Mouse (Mus musculus) hindbrain, embryonic 16.5 days (tissue): ENCODE measurements around the gene Prpf18. TPM values are rescaled to one million over a fixed set of nuclear protein-coding genes. Genes with fewer than 3 reads are reported as not detected.
A peak's percentile ranks its signal among the peaks of the same experiment; 100 is the strongest.
"Not testable (repeated sequence)": the region's sequence is repeated elsewhere in the genome, so short reads cannot be mapped to it uniquely, and the experiment has no call there.

Experiments
- ATAC-seq: fragments of 200-750 bp; cut with Nextera tagmentation; 2 replicates; pipeline ENCODE4 v1.8.0; 2017; ENCODE audit warnings: moderate TSS enrichment, moderate library complexity
- H3K27ac ChIP-seq: fragments of 300-500 bp; sonication (generic); 2 replicates; pipeline ENCODE4 v1.5.1; 2014; ENCODE audit warnings: low read depth, mild to moderate bottlenecking, control low read depth, low read length, moderate library complexity
- H3K27me3 ChIP-seq: fragments of 300-500 bp; sonication (generic); replicated peaks from 2 replicates; pipeline ENCODE4 v1.6.1; 2014; ENCODE audit warnings: low read length; ENCODE audit not compliant: control insufficient read depth, insufficient read depth
- H3K36me3 ChIP-seq: fragments of 300-500 bp; sonication (generic); 2 replicates; pipeline ENCODE4 v1.6.1; 2014; ENCODE audit warnings: mild to moderate bottlenecking, low read length, moderate library complexity, mixed read lengths; ENCODE audit not compliant: control insufficient read depth, insufficient read depth
- H3K4me1 ChIP-seq: fragments of 300-500 bp; sonication (generic); 2 replicates; pipeline ENCODE4 v1.6.1; 2014; ENCODE audit warnings: low read depth, low read length; ENCODE audit not compliant: control insufficient read depth, insufficient read depth
- H3K4me2 ChIP-seq: fragments of 300-500 bp; sonication (generic); 2 replicates; pipeline ENCODE4 v1.6.1; 2014; ENCODE audit warnings: mild to moderate bottlenecking, low read length, control low read depth, moderate library complexity
- H3K4me3 ChIP-seq: fragments of 300-500 bp; sonication (generic); 2 replicates; pipeline ENCODE4 v1.5.1; 2014; ENCODE audit warnings: mild to moderate bottlenecking, low read length, control low read depth, moderate library complexity
- H3K9ac ChIP-seq: fragments of 300-500 bp; sonication (generic); 2 replicates; pipeline ENCODE4 v1.6.1; 2014; ENCODE audit warnings: low read depth, mild to moderate bottlenecking, control low read depth, low read length, moderate library complexity
- H3K9me3 ChIP-seq: fragments of 300-500 bp; sonication (generic); 2 replicates; pipeline ENCODE4 v1.6.1; 2014; ENCODE audit warnings: mild to moderate bottlenecking, low read length, moderate library complexity; ENCODE audit not compliant: control insufficient read depth
- WGBS: fragments of 180-500 bp; shearing (Covaris S2); extraction: QIAGEN DNeasy Blood & Tissue Kit; methylation state at CpG from one replicate; pipeline ENCODE4 v1.1.7; 2014; 5-methylcytosine and 5-hydroxymethylcytosine counted together
- polyA plus RNA-seq: library from polyadenylated mRNA; unstranded; fragments of >200 nt; fragmentation: Nextera tagmentation; extraction: Ambion mirVana; gene quantifications from 2 replicates; pipeline ENCODE4 v1.2.1, GENCODE M21; 2015

The Prpf18 gene
- polyA plus RNA-seq, 1 experiment from 2014 or later: 37.6 TPM

DNA sequence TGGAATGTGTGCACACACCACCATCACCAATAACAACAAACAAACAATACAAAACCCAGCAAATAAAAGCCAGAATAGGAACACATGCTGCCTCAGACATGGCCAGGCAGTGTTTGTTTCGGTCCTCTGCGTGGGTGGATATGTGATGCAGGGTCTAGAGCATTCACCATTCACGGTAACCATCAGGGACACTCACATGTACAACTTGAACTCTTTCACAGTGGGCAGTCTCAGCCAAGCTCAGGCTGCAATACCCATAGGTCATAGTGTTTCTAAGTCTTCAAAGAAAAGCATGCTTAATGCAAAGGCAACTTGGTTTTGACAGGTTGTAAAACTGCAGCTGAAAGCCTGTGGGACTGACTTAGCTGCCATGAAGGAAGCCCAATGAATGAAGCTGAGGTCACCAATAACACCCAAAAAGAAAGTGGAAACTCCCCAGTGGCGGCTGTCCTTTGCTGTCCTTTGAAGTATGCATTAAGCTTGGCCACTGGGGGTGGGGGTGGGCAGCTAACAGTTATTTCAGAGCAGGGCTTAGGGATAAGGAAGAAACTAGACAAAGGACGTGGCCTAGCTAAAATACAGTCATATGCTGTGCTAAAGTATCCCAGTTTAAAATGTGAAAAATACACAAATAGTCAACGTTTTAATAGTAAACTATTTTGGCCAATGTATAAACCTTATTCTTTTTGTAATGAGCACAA lies 31.9 kb downstream of the Prpf18 start:
- H3K27me3 ChIP-seq: no peaks in the 10 kb centered on the region
- H3K9me3 ChIP-seq: no peaks in the 10 kb centered on the region
- no peaks in the 10 kb centered on the region for H3K4me1 ChIP-seq
- H3K27ac ChIP-seq: no peak overlapping the region
- no peak overlapping the region for H3K4me2 ChIP-seq
- 66% methylated on average over 6 of the region's 6 CpGs for WGBS
- no peak overlapping the region for H3K4me3 ChIP-seq
- ATAC-seq: no peak
- H3K9ac ChIP-seq: no peak overlapping the region
- peaks cover 9% of the 10 kb centered on the region; the same call in 1 of the 2 replicates for H3K36me3 ChIP-seq

DNA sequence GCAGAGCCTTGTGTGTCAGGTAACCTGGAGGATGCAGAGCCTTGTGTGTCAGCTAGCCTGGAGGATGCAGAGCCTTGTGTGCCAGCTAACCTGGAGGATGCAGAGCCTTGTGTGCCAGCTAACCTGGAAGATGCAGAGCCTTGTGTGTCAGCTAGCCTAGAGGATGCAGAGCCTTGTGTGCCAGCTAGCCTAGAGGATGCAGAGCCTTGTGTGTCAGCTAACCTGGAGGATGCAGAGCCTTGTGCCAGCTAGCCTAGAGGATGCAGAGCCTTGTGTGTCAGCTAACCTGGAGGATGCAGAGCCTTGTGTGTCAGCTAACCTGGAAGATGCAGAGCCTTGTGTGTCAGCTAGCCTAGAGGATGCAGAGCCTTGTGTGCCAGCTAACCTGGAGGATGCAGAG lies 32.8 kb downstream of the Prpf18 start:
- not testable (repeated sequence) for H3K4me3 ChIP-seq, H3K9me3 ChIP-seq, H3K4me2 ChIP-seq, H3K27me3 ChIP-seq, H3K36me3 ChIP-seq, H3K4me1 ChIP-seq, ATAC-seq, H3K9ac ChIP-seq, H3K27ac ChIP-seq

GRCm38 (mm10) chr2:4616995-4617394 lies 34.9 kb downstream of the Prpf18 start:
- no peaks in the 10 kb centered on the region for H3K27me3 ChIP-seq
- no peaks in the 10 kb centered on the region for H3K4me1 ChIP-seq
- H3K4me3 ChIP-seq: no peak overlapping the region
- H3K36me3 ChIP-seq: peaks cover 14% of the 10 kb centered on the region
- H3K9me3 ChIP-seq: no peaks in the 10 kb centered on the region
- ATAC-seq: no peak
- no peak overlapping the region for H3K4me2 ChIP-seq
- H3K27ac ChIP-seq: no peak overlapping the region
- H3K9ac ChIP-seq: no peak overlapping the region
- 91% methylated on average over 4 of the region's 4 CpGs for WGBS

DNA sequence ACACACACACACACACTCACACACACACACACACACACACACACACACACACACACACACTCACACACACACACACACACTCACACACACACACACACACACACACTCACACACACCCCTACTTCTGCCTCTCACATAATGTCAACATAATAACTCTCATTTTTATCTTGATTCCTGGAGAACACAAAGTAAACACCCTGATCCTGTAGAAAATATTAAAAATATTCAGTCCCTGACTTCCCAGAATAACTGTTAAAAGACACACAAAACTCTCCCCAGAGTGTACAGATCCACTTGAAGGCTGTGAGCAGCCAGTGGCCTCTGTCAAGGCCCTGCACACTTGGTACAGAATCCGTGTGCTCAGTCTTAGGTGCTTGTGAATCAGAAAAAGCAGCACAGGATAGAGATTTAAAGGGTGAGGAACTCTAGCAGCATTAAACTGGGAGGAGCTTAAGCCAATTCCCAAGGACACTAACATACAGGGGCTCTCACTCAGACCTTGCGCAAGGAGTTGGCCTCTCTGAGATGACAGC lies 36.8 kb downstream of the Prpf18 start:
- H3K36me3 ChIP-seq: peaks cover 31% of the 10 kb centered on the region
- H3K9me3 ChIP-seq: no peaks in the 10 kb centered on the region
- no peaks in the 10 kb centered on the region for H3K27me3 ChIP-seq
- ATAC-seq: no peak
- H3K4me3 ChIP-seq: no peak overlapping the region
- no peak overlapping the region for H3K9ac ChIP-seq
- no peak overlapping the region for H3K4me2 ChIP-seq
- 93% methylated on average over 2 of the region's 2 CpGs for WGBS
- H3K4me1 ChIP-seq: no peaks in the 10 kb centered on the region
- no peak overlapping the region for H3K27ac ChIP-seq

- not testable (repeated sequence) for H3K9ac ChIP-seq, H3K27me3 ChIP-seq, H3K4me1 ChIP-seq, H3K27ac ChIP-seq, H3K9me3 ChIP-seq, H3K4me3 ChIP-seq, H3K4me2 ChIP-seq
- ATAC-seq: peak; percentile 35; the same call in 1 of the 2 replicates
- 53% methylated on average over 6 of the region's 6 CpGs for WGBS
- H3K36me3 ChIP-seq: peaks cover 31% of the 10 kb centered on the region
Measured at GRCm38 (mm10) chr2:4614276-4614929, 37.5 kb downstream of the Prpf18 start.

DNA sequence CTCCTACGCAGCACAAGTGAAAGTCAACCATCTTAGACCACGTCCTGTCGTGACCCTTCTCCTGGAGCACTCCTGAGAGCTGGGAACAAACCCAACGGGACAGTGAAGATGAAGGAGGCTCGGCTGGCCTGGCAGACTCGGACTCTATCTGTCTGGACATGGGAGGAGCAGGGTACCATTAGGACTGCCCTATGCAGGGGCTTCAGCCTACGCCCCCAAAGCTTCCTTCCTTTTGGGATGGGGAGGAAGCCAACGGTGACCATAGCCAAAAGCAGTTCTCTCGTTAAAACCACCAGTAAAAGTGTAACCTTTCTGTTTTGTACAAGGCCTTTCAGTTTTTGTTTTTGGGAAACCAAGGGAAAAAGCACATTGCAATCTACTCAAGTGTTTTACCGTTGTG lies 40.2 kb downstream of the Prpf18 start:
- no peak overlapping the region for H3K4me3 ChIP-seq

GRCm38 (mm10) chr2:4611295-4611694 lies 40.6 kb downstream of the Prpf18 start:
- H3K27me3 ChIP-seq: no peaks in the 10 kb centered on the region
- no peak for ATAC-seq
- no peak overlapping the region for H3K4me2 ChIP-seq
- H3K9me3 ChIP-seq: no peaks in the 10 kb centered on the region
- no peaks in the 10 kb centered on the region for H3K4me1 ChIP-seq
- 91% methylated on average over 6 of the region's 6 CpGs for WGBS
- H3K27ac ChIP-seq: no peak overlapping the region
- H3K9ac ChIP-seq: no peak overlapping the region
- peaks cover 41% of the 10 kb centered on the region for H3K36me3 ChIP-seq
- no peak overlapping the region for H3K4me3 ChIP-seq

More for the DNA sequence above, 40.2 kb downstream of the Prpf18 start:
- no peaks in the 10 kb centered on the region for H3K4me1 ChIP-seq
- ATAC-seq: no peak
- no peaks in the 10 kb centered on the region for H3K27me3 ChIP-seq
- H3K27ac ChIP-seq: 0 out of 2 replicates have a peak overlapping the region, but pooled peaks have one; percentile 39
- WGBS: 94% methylated on average over 10 of the region's 10 CpGs
- H3K36me3 ChIP-seq: peaks cover 41% of the 10 kb centered on the region
- no peaks in the 10 kb centered on the region for H3K9me3 ChIP-seq
- no peak overlapping the region for H3K9ac ChIP-seq
- no peak overlapping the region for H3K4me2 ChIP-seq

GRCm38 (mm10) chr2:4609433-4609832 lies 42.5 kb downstream of the Prpf18 start:
- H3K4me3 ChIP-seq: no peak overlapping the region
- no peaks in the 10 kb centered on the region for H3K9me3 ChIP-seq
- peaks cover 41% of the 10 kb centered on the region for H3K36me3 ChIP-seq
- WGBS: 79% methylated on average over 10 of the region's 10 CpGs
- no peak overlapping the region for H3K27ac ChIP-seq
- no peak for ATAC-seq
- no peaks in the 10 kb centered on the region for H3K27me3 ChIP-seq
- H3K4me1 ChIP-seq: no peaks in the 10 kb centered on the region
- no peak overlapping the region for H3K9ac ChIP-seq
- no peak overlapping the region for H3K4me2 ChIP-seq

GRCm38 (mm10) chr2:4608253-4608652 lies 43.7 kb downstream of the Prpf18 start:
- H3K27ac ChIP-seq: no peak overlapping the region
- H3K27me3 ChIP-seq: no peaks in the 10 kb centered on the region
- no peaks in the 10 kb centered on the region for H3K4me1 ChIP-seq
- WGBS: 65% methylated on average over 3 of the region's 3 CpGs
- H3K36me3 ChIP-seq: peaks cover 47% of the 10 kb centered on the region
- no peak overlapping the region for H3K9ac ChIP-seq
- no peak for ATAC-seq
- H3K4me2 ChIP-seq: no peak overlapping the region
- no peaks in the 10 kb centered on the region for H3K9me3 ChIP-seq
- H3K4me3 ChIP-seq: no peak overlapping the region
